Mouse (Mus musculus): Measurements from ENCODE around the gene Slc22a14. TPM values are rescaled to one million over a fixed set of nuclear protein-coding genes. Genes with fewer than 3 reads are reported as not detected.
"Not testable (repeated sequence)": the region's sequence is repeated elsewhere in the genome, so short reads cannot be mapped to it uniquely, and the experiment has no call there.

Gene Slc22a14
- polyA plus RNA-seq, 1 experiment = not detected

GRCm38 (mm10) chr9:119297696-119298095, 67.7 kb downstream of the Slc22a14 start:
- peaks cover 19% of the 10 kb centered on the region for H3K36me3 ChIP-seq (ENCODE audit: control insufficient read depth, insufficient read depth, low read length, poor library complexity, severe bottlenecking)
- H3K27me3 ChIP-seq (ENCODE audit: control insufficient read depth, insufficient read depth, low read length, poor library complexity, severe bottlenecking) = no peaks in the 10 kb centered on the region
- no peaks in the 10 kb centered on the region for H3K4me1 ChIP-seq (ENCODE audit: control insufficient read depth, insufficient read depth, low read length)
- H3K4me3 ChIP-seq (ENCODE audit: low read depth, low read length) = no peak overlapping the region
- H3K9me3 ChIP-seq (replicated peaks; ENCODE audit: control insufficient read depth, insufficient read depth, low read length, poor library complexity, severe bottlenecking) = no peaks in the 10 kb centered on the region
- no peak overlapping the region for H3K9ac ChIP-seq (ENCODE audit: low read depth, poor library complexity, severe bottlenecking)
- no peak overlapping the region for H3K27ac ChIP-seq (ENCODE audit: insufficient read depth, low read length)
- no peak for TF ChIP-seq EP300 (IDR thresholded peaks at IDR 0.05; ENCODE audit: insufficient read depth, low read depth, low read length)
- TF ChIP-seq CTCF (IDR thresholded peaks at IDR 0.05; ENCODE audit: low read depth, low read length) = no peak
- TF ChIP-seq POLR2A (IDR thresholded peaks at IDR 0.05; ENCODE audit: insufficient read depth, low read length) = no peak

- Histone ChIP-seq H3K27me3 (ENCODE audit: control insufficient read depth, insufficient read depth, low read length, poor library complexity, severe bottlenecking) (no peaks in the 10 kb centered on the region), H3K9me3 (replicated peaks; ENCODE audit: control insufficient read depth, insufficient read depth, low read length, poor library complexity, severe bottlenecking) (no peaks in the 10 kb centered on the region), H3K4me3 (ENCODE audit: low read depth, low read length) (no peak overlapping the region), H3K9ac (ENCODE audit: low read depth, poor library complexity, severe bottlenecking) (no peak overlapping the region), H3K27ac (ENCODE audit: insufficient read depth, low read length) (no peak overlapping the region), H3K4me1 (ENCODE audit: control insufficient read depth, insufficient read depth, low read length) (no peaks in the 10 kb centered on the region), H3K36me3 (ENCODE audit: control insufficient read depth, insufficient read depth, low read length, poor library complexity, severe bottlenecking) (peaks cover 17% of the 10 kb centered on the region)
- TF ChIP-seq CTCF (IDR thresholded peaks at IDR 0.05; ENCODE audit: low read depth, low read length) (no peak), POLR2A (IDR thresholded peaks at IDR 0.05; ENCODE audit: insufficient read depth, low read length) (no peak), EP300 (IDR thresholded peaks at IDR 0.05; ENCODE audit: insufficient read depth, low read depth, low read length) (no peak)
These were observed 74.6 kb downstream of the Slc22a14 start for GRCm38 (mm10) chr9:119290791-119291190.

DNA sequence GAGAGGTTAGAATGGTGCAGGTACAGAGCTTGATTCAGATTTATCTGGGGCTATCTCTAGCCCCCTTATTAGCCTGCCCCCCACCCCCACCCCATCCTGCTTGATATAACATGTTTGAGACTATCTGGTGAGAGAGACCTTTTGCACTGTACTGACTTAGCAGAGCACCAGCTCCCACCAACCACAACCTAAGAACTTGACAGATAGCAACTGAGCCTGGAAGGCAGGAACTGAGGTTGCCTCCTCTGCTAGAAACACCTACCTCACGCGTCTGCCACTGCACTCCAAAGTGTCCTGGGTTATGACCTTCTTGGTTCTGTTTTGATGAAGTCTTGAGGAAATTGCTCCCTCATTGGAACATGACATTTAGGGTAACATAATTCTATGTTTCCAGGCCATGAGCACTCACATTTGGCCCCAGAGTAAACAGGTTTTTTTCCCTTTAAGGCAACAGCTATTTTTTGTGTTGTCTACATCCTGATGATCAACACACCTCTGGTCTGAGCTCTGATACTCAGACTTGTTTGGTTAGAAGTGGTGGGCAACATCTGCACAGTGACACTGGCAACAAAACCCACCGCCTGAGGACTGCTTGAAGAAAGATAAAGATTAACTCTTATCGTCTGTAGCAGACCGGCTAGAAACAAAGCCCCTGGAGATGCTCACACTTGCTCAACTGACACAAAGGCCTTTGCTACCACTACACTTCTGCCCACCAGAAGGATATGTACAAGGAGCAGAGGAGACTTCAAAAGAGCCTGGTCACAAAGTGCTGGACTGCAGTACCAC, 84.3 kb downstream of the Slc22a14 start:
- Histone ChIP-seq H3K27me3 (ENCODE audit: control insufficient read depth, insufficient read depth, low read length, poor library complexity, severe bottlenecking) (no peaks in the 10 kb centered on the region), H3K9me3 (replicated peaks; ENCODE audit: control insufficient read depth, insufficient read depth, low read length, poor library complexity, severe bottlenecking) (no peaks in the 10 kb centered on the region), H3K27ac (ENCODE audit: insufficient read depth, low read length) (no peak overlapping the region), H3K4me3 (ENCODE audit: low read depth, low read length) (no peak overlapping the region), H3K9ac (ENCODE audit: low read depth, poor library complexity, severe bottlenecking) (no peak overlapping the region), H3K36me3 (ENCODE audit: control insufficient read depth, insufficient read depth, low read length, poor library complexity, severe bottlenecking) (peaks cover 31% of the 10 kb centered on the region), H3K4me1 (ENCODE audit: control insufficient read depth, insufficient read depth, low read length) (no peaks in the 10 kb centered on the region)
- TF ChIP-seq POLR2A (IDR thresholded peaks at IDR 0.05; ENCODE audit: insufficient read depth, low read length) (no peak), CTCF (IDR thresholded peaks at IDR 0.05; ENCODE audit: low read depth, low read length) (no peak), EP300 (IDR thresholded peaks at IDR 0.05; ENCODE audit: insufficient read depth, low read depth, low read length) (no peak)

DNA sequence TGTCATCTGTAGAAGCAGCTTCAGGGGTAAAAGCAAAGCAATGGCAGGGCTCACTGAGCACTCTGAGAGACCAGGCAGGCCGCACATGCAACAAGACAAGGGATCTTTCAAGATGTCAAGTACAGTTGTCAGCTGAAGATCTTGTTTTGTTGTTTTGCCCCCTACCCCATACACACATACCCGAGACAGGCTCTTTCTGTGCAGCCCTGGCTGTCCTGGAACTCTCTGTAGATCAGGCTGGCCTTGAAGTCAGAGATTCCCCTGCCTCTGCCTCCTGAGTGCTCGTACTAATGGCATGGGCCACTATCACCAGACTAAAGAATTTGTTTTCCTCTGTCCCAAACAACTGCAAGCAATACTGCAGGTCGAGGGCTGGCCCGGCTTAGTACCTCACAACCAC, 87.3 kb downstream of the Slc22a14 start:
- Histone ChIP-seq H3K27ac (ENCODE audit: insufficient read depth, low read length) (no peak overlapping the region), H3K9me3 (replicated peaks; ENCODE audit: control insufficient read depth, insufficient read depth, low read length, poor library complexity, severe bottlenecking) (no peaks in the 10 kb centered on the region), H3K9ac (ENCODE audit: low read depth, poor library complexity, severe bottlenecking) (no peak overlapping the region), H3K27me3 (ENCODE audit: control insufficient read depth, insufficient read depth, low read length, poor library complexity, severe bottlenecking) (no peaks in the 10 kb centered on the region), H3K36me3 (ENCODE audit: control insufficient read depth, insufficient read depth, low read length, poor library complexity, severe bottlenecking) (peaks cover 21% of the 10 kb centered on the region), H3K4me1 (ENCODE audit: control insufficient read depth, insufficient read depth, low read length) (no peaks in the 10 kb centered on the region), H3K4me3 (ENCODE audit: low read depth, low read length) (no peak overlapping the region)
- TF ChIP-seq POLR2A (IDR thresholded peaks at IDR 0.05; ENCODE audit: insufficient read depth, low read length) = no peak
- no peak for TF ChIP-seq CTCF (IDR thresholded peaks at IDR 0.05; ENCODE audit: low read depth, low read length)
- no peak for TF ChIP-seq EP300 (IDR thresholded peaks at IDR 0.05; ENCODE audit: insufficient read depth, low read depth, low read length)

DNA sequence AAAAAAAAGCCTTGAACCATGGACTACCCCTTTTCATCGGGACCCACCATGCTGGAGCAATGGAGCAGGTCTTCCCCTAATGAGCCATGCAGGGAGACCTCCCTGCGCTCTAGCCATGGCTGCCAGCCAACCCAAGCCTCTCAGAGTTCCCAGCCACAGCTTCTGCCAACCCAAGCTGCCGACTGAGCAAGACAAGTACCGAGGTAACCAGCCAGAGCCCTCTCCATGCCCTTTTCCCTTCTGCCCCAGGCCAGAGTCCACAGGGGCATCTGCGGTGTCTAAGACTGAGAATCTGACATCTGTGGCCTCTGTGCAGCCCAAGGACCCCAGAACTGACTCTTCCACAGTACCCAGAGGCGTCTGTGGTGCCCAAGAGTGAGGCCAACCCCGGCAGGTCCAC, 89.0 kb downstream of the Slc22a14 start:
- no peak for TF ChIP-seq POLR2A (IDR thresholded peaks at IDR 0.05; ENCODE audit: insufficient read depth, low read length)
- TF ChIP-seq CTCF (IDR thresholded peaks at IDR 0.05; ENCODE audit: low read depth, low read length) = no peak
- TF ChIP-seq EP300 (IDR thresholded peaks at IDR 0.05; ENCODE audit: insufficient read depth, low read depth, low read length) = no peak
- H3K9ac ChIP-seq (ENCODE audit: low read depth, poor library complexity, severe bottlenecking) = no peak overlapping the region
- peaks cover 11% of the 10 kb centered on the region for H3K36me3 ChIP-seq (ENCODE audit: control insufficient read depth, insufficient read depth, low read length, poor library complexity, severe bottlenecking)
- H3K4me3 ChIP-seq (ENCODE audit: low read depth, low read length) = no peak overlapping the region
- no peak overlapping the region for H3K27ac ChIP-seq (ENCODE audit: insufficient read depth, low read length)
- H3K4me1 ChIP-seq (ENCODE audit: control insufficient read depth, insufficient read depth, low read length) = peaks cover 2% of the 10 kb centered on the region
- H3K27me3 ChIP-seq (ENCODE audit: control insufficient read depth, insufficient read depth, low read length, poor library complexity, severe bottlenecking) = no peaks in the 10 kb centered on the region
- no peaks in the 10 kb centered on the region for H3K9me3 ChIP-seq (replicated peaks; ENCODE audit: control insufficient read depth, insufficient read depth, low read length, poor library complexity, severe bottlenecking)

- H3K9ac ChIP-seq (ENCODE audit: low read depth, poor library complexity, severe bottlenecking); H3K27ac ChIP-seq (ENCODE audit: insufficient read depth, low read length); H3K27me3 ChIP-seq (ENCODE audit: control insufficient read depth, insufficient read depth, low read length, poor library complexity, severe bottlenecking); H3K4me1 ChIP-seq (ENCODE audit: control insufficient read depth, insufficient read depth, low read length); H3K36me3 ChIP-seq (ENCODE audit: control insufficient read depth, insufficient read depth, low read length, poor library complexity, severe bottlenecking); H3K9me3 ChIP-seq (replicated peaks; ENCODE audit: control insufficient read depth, insufficient read depth, low read length, poor library complexity, severe bottlenecking); H3K4me3 ChIP-seq (ENCODE audit: low read depth, low read length): not testable (repeated sequence)
These were observed 90.5 kb downstream of the Slc22a14 start for GRCm38 (mm10) chr9:119274814-119275213.
